Mouse (Mus musculus): ENCODE data around the gene Rasal3.

DNA sequence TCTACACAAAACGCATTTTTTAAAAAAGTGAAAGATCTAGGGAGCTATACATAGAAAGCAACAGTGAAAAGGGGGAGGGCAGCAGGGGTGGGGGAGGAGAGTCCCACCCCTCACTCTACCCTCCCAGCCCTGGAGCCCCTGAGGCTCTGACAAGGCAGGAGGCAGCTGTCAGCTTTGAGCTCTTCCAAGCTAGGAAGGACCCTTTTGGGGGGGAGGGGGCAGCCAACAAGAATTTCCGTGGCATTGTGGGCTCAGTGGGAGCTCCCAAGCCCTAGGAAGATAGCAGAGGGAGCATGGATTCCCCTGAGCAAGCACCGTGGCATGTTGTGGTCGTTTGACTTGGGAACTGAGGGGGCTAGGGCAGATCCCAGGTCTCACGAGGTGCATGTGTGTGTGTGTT, 49.2 kb downstream of the Rasal3 start:
- TF ChIP-seq CTCF (IDR thresholded peaks at IDR 0.05; ENCODE audit: control insufficient read depth, insufficient read depth, insufficient replicate concordance, low read depth, low read length) = no peak
- no peak for TF ChIP-seq POLR2A (IDR thresholded peaks at IDR 0.05; ENCODE audit: control insufficient read depth, low read depth, low read length)
